Mouse (Mus musculus) E14TG2a.4 (cell line): ENCODE measurements around the gene Sacm1l.

Experiments
- CTCF ChIP-seq: conservative IDR thresholded peaks from 2 replicates; pipeline ENCODE4 v1.5.1; 2014; ENCODE audit warnings: low read length
- NANOG ChIP-seq: IDR thresholded peaks from 2 replicates; pipeline ENCODE4 v1.6.1; 2014; ENCODE audit warnings: borderline replicate concordance, low read length, mixed read lengths
- POU5F1 ChIP-seq: IDR thresholded peaks from 2 replicates; pipeline ENCODE4 v1.6.1; 2014; ENCODE audit warnings: low read length, borderline replicate concordance

GRCm38 (mm10) chr9:123518969-123519894, 10.3 kb upstream of the Sacm1l start:
- TF ChIP-seq CTCF: no peak
- TF ChIP-seq POU5F1: no peak
- TF ChIP-seq NANOG: no peak
